Comparison of ENCODE assay signal across 10 mouse cellular contexts in genomic region chr10:127515983-127516459, GRCm38 (mm10). TPM values are rescaled to one million over a fixed set of nuclear protein-coding genes. Genes with fewer than 3 reads are reported as not detected.
A peak's percentile ranks its signal among the peaks of the same experiment; 100 is the strongest.
DNase-seq lines count a peak whose midpoint lies in the region; ATAC-seq lines count a peak whose summit lies in the region.
"Had no signal": no experiment of that assay in that cellular context is flagged by ENCODE, and none has a peak within 500 bp of the region (broad histone marks: within the 10 kb centered on the region; RNA-seq: fewer than 3 reads in every experiment).

No protein-coding gene starts in this region.

- DNase-seq in heart, postnatal 25 days (ENCODE audit: low spot score), result no peak
- peak; percentile 87 for DNase-seq in midbrain, embryonic 11.5 days (ENCODE audit: low spot score, missing footprints)
- no peak for DNase-seq in midbrain, embryonic 14.5 days
- no peak for DNase-seq in left cerebral cortex, postnatal 14 days (ENCODE audit: low spot score in 2 of 2)
- no peak for DNase-seq in layer of hippocampus, postnatal 25 days (ENCODE audit: extremely low spot score in 1 of 2, low spot score in 1 of 2)
- DNase-seq: cerebellum, postnatal 36 days; layer of hippocampus, postnatal 36 days had no signal

- H3K4me2 ChIP-seq in heart, embryonic 13.5 days, result peak overlapping the region; percentile 57
- H3K4me2 ChIP-seq in midbrain, embryonic 11.5 days, result no peak overlapping the region; the same call in 1 of the 2 replicates
- H3K4me2 ChIP-seq in midbrain, embryonic 14.5 days (ENCODE audit: low read length), result no peak overlapping the region
- peak overlapping the region; percentile 55 for H3K4me2 ChIP-seq in limb, embryonic 13.5 days (replicated peaks)
- peak overlapping the region; percentile 68 for H3K4me2 ChIP-seq in stomach, embryonic 16.5 days (ENCODE audit: low read depth, low read length)

- 26% methylated on average over 8 of the region's 8 CpGs for WGBS in heart, embryonic 13.5 days
- WGBS in midbrain, embryonic 11.5 days, result 12% methylated on average over 8 of the region's 8 CpGs
- 18% methylated on average over 8 of the region's 8 CpGs for WGBS in midbrain, embryonic 14.5 days
- 19% methylated on average over 8 of the region's 8 CpGs for WGBS in limb, embryonic 13.5 days
- WGBS in stomach, embryonic 16.5 days, result 30% methylated on average over 8 of the region's 8 CpGs

- peaks cover 69% of the 10 kb centered on the region for H3K27me3 ChIP-seq in heart, embryonic 13.5 days (replicated peaks)
- peaks cover 35% of the 10 kb centered on the region for H3K27me3 ChIP-seq in midbrain, embryonic 11.5 days (ENCODE audit: control insufficient read depth, insufficient read depth, low read length)
- H3K27me3 ChIP-seq in midbrain, embryonic 14.5 days (ENCODE audit: control insufficient read depth, insufficient read depth, low read length), result peaks cover 9% of the 10 kb centered on the region; the same call in 1 of the 2 replicates
- H3K27me3 ChIP-seq in limb, embryonic 13.5 days, result peaks cover 70% of the 10 kb centered on the region
- peaks cover 27% of the 10 kb centered on the region for H3K27me3 ChIP-seq in stomach, embryonic 16.5 days (ENCODE audit: control insufficient read depth, insufficient read depth, low read length)

- peak overlapping the region; percentile 29 for H3K4me3 ChIP-seq in heart, embryonic 13.5 days
- H3K4me3 ChIP-seq in midbrain, embryonic 11.5 days (ENCODE audit: low read depth, low read length), result no peak overlapping the region
- no peak overlapping the region for H3K4me3 ChIP-seq in midbrain, embryonic 14.5 days (replicated peaks; ENCODE audit: low read depth, low read length)
- peak overlapping the region; percentile 20; the same call in 1 of the 2 replicates for H3K4me3 ChIP-seq in limb, embryonic 13.5 days
- peak overlapping the region; percentile 44 for H3K4me3 ChIP-seq in stomach, embryonic 16.5 days (replicated peaks; ENCODE audit: low read length)

- no peak for ATAC-seq in heart, embryonic 13.5 days (ENCODE audit: extremely low read depth, insufficient number of reproducible peaks, low FRiP score, low TSS enrichment)
- ATAC-seq in midbrain, embryonic 11.5 days (ENCODE audit: low FRiP score), result no peak
- ATAC-seq in midbrain, embryonic 14.5 days (ENCODE audit: low FRiP score, low TSS enrichment), result no peak
- no peak for ATAC-seq in limb, embryonic 13.5 days (ENCODE audit: low FRiP score, low read depth)
- no peak; the same call in 1 of the 2 replicates for ATAC-seq in stomach, embryonic 16.5 days (ENCODE audit: insufficient read depth, low FRiP score)

- peak overlapping the region; percentile 42; the same call in 1 of the 2 replicates for H3K27ac ChIP-seq in heart, embryonic 13.5 days (replicated peaks)
- no peak overlapping the region for H3K27ac ChIP-seq in midbrain, embryonic 11.5 days (ENCODE audit: low read depth, low read length)
- no peak overlapping the region for H3K27ac ChIP-seq in midbrain, embryonic 14.5 days (replicated peaks; ENCODE audit: low read depth, low read length)
- no peak overlapping the region for H3K27ac ChIP-seq in limb, embryonic 13.5 days
- peak overlapping the region; percentile 93 for H3K27ac ChIP-seq in stomach, embryonic 16.5 days (ENCODE audit: low read length)

- peaks cover 69% of the 10 kb centered on the region for H3K4me1 ChIP-seq in heart, embryonic 13.5 days
- peaks cover 60% of the 10 kb centered on the region for H3K4me1 ChIP-seq in midbrain, embryonic 11.5 days (ENCODE audit: control insufficient read depth, insufficient read depth, low read length)
- peaks cover 65% of the 10 kb centered on the region for H3K4me1 ChIP-seq in midbrain, embryonic 14.5 days (ENCODE audit: control insufficient read depth, insufficient read depth, low read length)
- peaks cover 62% of the 10 kb centered on the region for H3K4me1 ChIP-seq in limb, embryonic 13.5 days
- peaks cover 71% of the 10 kb centered on the region for H3K4me1 ChIP-seq in stomach, embryonic 16.5 days (ENCODE audit: control insufficient read depth, insufficient read depth, low read length)

- intact Hi-C loops in heart, postnatal 25 days (cut with DNase I), result no loop called here
- intact Hi-C loops in left cerebral cortex, postnatal 14 days (cut with DNase I), result no loop called here

- H3K36me3 ChIP-seq in heart, embryonic 13.5 days, result peaks cover 37% of the 10 kb centered on the region
- H3K36me3 ChIP-seq in midbrain, embryonic 11.5 days (ENCODE audit: control insufficient read depth, insufficient read depth, low read length), result peaks cover 10% of the 10 kb centered on the region
- H3K36me3 ChIP-seq in midbrain, embryonic 14.5 days (ENCODE audit: control insufficient read depth, insufficient read depth, low read length), result peaks cover 6% of the 10 kb centered on the region; the same call in 1 of the 2 replicates
- H3K36me3 ChIP-seq in limb, embryonic 13.5 days, result peaks cover 37% of the 10 kb centered on the region
- peaks cover 24% of the 10 kb centered on the region for H3K36me3 ChIP-seq in stomach, embryonic 16.5 days (ENCODE audit: control insufficient read depth, insufficient read depth, low read length)

- no peaks in the 10 kb centered on the region for H3K9me3 ChIP-seq in heart, embryonic 13.5 days
- no peaks in the 10 kb centered on the region for H3K9me3 ChIP-seq in midbrain, embryonic 11.5 days (ENCODE audit: control insufficient read depth, low read length)
- no peaks in the 10 kb centered on the region for H3K9me3 ChIP-seq in midbrain, embryonic 14.5 days (ENCODE audit: control insufficient read depth, low read length)
- H3K9me3 ChIP-seq in limb, embryonic 13.5 days, result no peaks in the 10 kb centered on the region
- H3K9me3 ChIP-seq in stomach, embryonic 16.5 days (replicated peaks; ENCODE audit: control insufficient read depth, low read length), result no peaks in the 10 kb centered on the region

- H3K9ac ChIP-seq in heart, embryonic 13.5 days, result peak overlapping the region; percentile 77
- no peak overlapping the region for H3K9ac ChIP-seq in midbrain, embryonic 11.5 days (ENCODE audit: low read length)
- H3K9ac ChIP-seq in midbrain, embryonic 14.5 days (replicated peaks; ENCODE audit: low read length), result no peak overlapping the region
- H3K9ac ChIP-seq in limb, embryonic 13.5 days, result peak overlapping the region; percentile 36; the same call in 1 of the 2 replicates
- peak overlapping the region; percentile 64 for H3K9ac ChIP-seq in stomach, embryonic 16.5 days (ENCODE audit: low read length)

RNA-seq across cellular contexts. Expression of gene Ndufa4l2, which starts 1.3 kb away (rescaled TPM):
- 14.2 and 18.1 TPM in 2 replicates for polyA plus RNA-seq in heart, embryonic 13.5 days (2015; fragmentation: Nextera tagmentation; extraction: Ambion mirVana)
- 10 to 100 TPM; 22.6 to 33.1 TPM for total RNA-seq in heart, postnatal 25 days (2021)
- 3.6 and 5.7 TPM in 2 replicates for polyA plus RNA-seq in midbrain, embryonic 11.5 days (2014; fragmentation: Nextera tagmentation; extraction: Ambion mirVana)
- polyA plus RNA-seq in midbrain, embryonic 14.5 days (2014; fragmentation: Nextera tagmentation; extraction: Ambion mirVana), result 14.2 and 18.6 TPM in 2 replicates
- 8.7 and 10.1 TPM in 2 replicates for polyA plus RNA-seq in limb, embryonic 13.5 days (2015; fragmentation: Nextera tagmentation; extraction: Ambion mirVana)
- 192 and 231 TPM in 2 replicates for polyA plus RNA-seq in stomach, embryonic 16.5 days (2015; fragmentation: Nextera tagmentation; extraction: Ambion mirVana)
- total RNA-seq in left cerebral cortex, postnatal 14 days (2021), result 1 to 10 TPM; 7.4 to 8.9 TPM
- 1 to 10 TPM; 4.1 to 6.7 TPM for total RNA-seq in layer of hippocampus, postnatal 25 days (2021)

RNA-seq across cellular contexts. Expression of gene Shmt2, which starts 6.2 kb away (rescaled TPM):
- 78.3 and 84.5 TPM in 2 replicates for polyA plus RNA-seq in heart, embryonic 13.5 days (2015; fragmentation: Nextera tagmentation; extraction: Ambion mirVana)
- total RNA-seq in heart, postnatal 25 days (2021), result 10 to 100 TPM; 44.3 TPM
- 68.8 and 74.8 TPM in 2 replicates for polyA plus RNA-seq in midbrain, embryonic 11.5 days (2014; fragmentation: Nextera tagmentation; extraction: Ambion mirVana)
- polyA plus RNA-seq in midbrain, embryonic 14.5 days (2014; fragmentation: Nextera tagmentation; extraction: Ambion mirVana), result 48.9 and 50.7 TPM in 2 replicates
- polyA plus RNA-seq in limb, embryonic 13.5 days (2015; fragmentation: Nextera tagmentation; extraction: Ambion mirVana), result 97.4 and 98.1 TPM in 2 replicates
- polyA plus RNA-seq in stomach, embryonic 16.5 days (2015; fragmentation: Nextera tagmentation; extraction: Ambion mirVana), result 152 and 163 TPM in 2 replicates
- total RNA-seq in left cerebral cortex, postnatal 14 days (2021), result 10 to 100 TPM; 27.5 to 32.9 TPM
- total RNA-seq in layer of hippocampus, postnatal 25 days (2021), result 10 to 100 TPM; 29.5 to 31.8 TPM

RNA-seq across cellular contexts. Expression of gene Stac3, which starts 14.5 kb away (rescaled TPM):
- polyA plus RNA-seq in heart, embryonic 13.5 days (2015; fragmentation: Nextera tagmentation; extraction: Ambion mirVana), result 0.76 and 1.0 TPM in 2 replicates
- under 1 TPM; 0.22 to 0.70 TPM for total RNA-seq in heart, postnatal 25 days (2021)
- 0.10 and 0.14 TPM in 2 replicates for polyA plus RNA-seq in midbrain, embryonic 11.5 days (2014; fragmentation: Nextera tagmentation; extraction: Ambion mirVana)
- polyA plus RNA-seq in midbrain, embryonic 14.5 days (2014; fragmentation: Nextera tagmentation; extraction: Ambion mirVana), result 0.32 and 1.0 TPM in 2 replicates
- 20.8 and 20.9 TPM in 2 replicates for polyA plus RNA-seq in limb, embryonic 13.5 days (2015; fragmentation: Nextera tagmentation; extraction: Ambion mirVana)
- polyA plus RNA-seq in stomach, embryonic 16.5 days (2015; fragmentation: Nextera tagmentation; extraction: Ambion mirVana), result 0.70 and 5.5 TPM in 2 replicates
- total RNA-seq in left cerebral cortex, postnatal 14 days (2021), result 10 to 100 TPM in 1 of 2 experiments, 1 to 10 TPM in 1; 3.0 to 10.0 TPM
- 1 to 10 TPM; 2.4 to 4.6 TPM for total RNA-seq in layer of hippocampus, postnatal 25 days (2021)

RNA-seq across cellular contexts. Expression of gene Nxph4, which starts 18.3 kb away (rescaled TPM):
- polyA plus RNA-seq in heart, embryonic 13.5 days (2015; fragmentation: Nextera tagmentation; extraction: Ambion mirVana), result 0.62 TPM in 2 replicates
- total RNA-seq in heart, postnatal 25 days (2021), result under 1 TPM; 0.31 to 0.34 TPM
- 19.5 and 23.6 TPM in 2 replicates for polyA plus RNA-seq in midbrain, embryonic 11.5 days (2014; fragmentation: Nextera tagmentation; extraction: Ambion mirVana)
- polyA plus RNA-seq in midbrain, embryonic 14.5 days (2014; fragmentation: Nextera tagmentation; extraction: Ambion mirVana), result 106 and 134 TPM in 2 replicates
- polyA plus RNA-seq in limb, embryonic 13.5 days (2015; fragmentation: Nextera tagmentation; extraction: Ambion mirVana), result 10.7 and 12.5 TPM in 2 replicates
- 3.4 and 4.6 TPM in 2 replicates for polyA plus RNA-seq in stomach, embryonic 16.5 days (2015; fragmentation: Nextera tagmentation; extraction: Ambion mirVana)
- 1 to 10 TPM; 4.4 to 7.4 TPM for total RNA-seq in left cerebral cortex, postnatal 14 days (2021)
- total RNA-seq in layer of hippocampus, postnatal 25 days (2021), result 1 to 10 TPM; 1.9 to 2.1 TPM

Comparison
In these comparisons a context has a peak if more than half of its experiments do, and no peak if none do; other contexts are left out.
1. H3K27ac ChIP-seq: peak in heart, embryonic 13.5 days (single experiment) and stomach, embryonic 16.5 days (single experiment); none in midbrain, embryonic 11.5 days (single experiment), midbrain, embryonic 14.5 days (single experiment) and limb, embryonic 13.5 days (single experiment).
2. H3K4me2 ChIP-seq: peak in heart, embryonic 13.5 days (single experiment), limb, embryonic 13.5 days (single experiment) and stomach, embryonic 16.5 days (single experiment); none in midbrain, embryonic 11.5 days (single experiment) and midbrain, embryonic 14.5 days (single experiment).
3. H3K4me3 ChIP-seq: peak in heart, embryonic 13.5 days (single experiment), limb, embryonic 13.5 days (single experiment) and stomach, embryonic 16.5 days (single experiment); none in midbrain, embryonic 11.5 days (single experiment) and midbrain, embryonic 14.5 days (single experiment).
4. H3K9ac ChIP-seq: peak in heart, embryonic 13.5 days (single experiment), limb, embryonic 13.5 days (single experiment) and stomach, embryonic 16.5 days (single experiment); none in midbrain, embryonic 11.5 days (single experiment) and midbrain, embryonic 14.5 days (single experiment).